In genomic region chr2:69222815-69223214, GRCm38 (mm10) we compare ENCODE assay signal across 25 mouse cellular contexts. TPM values are rescaled to one million over a fixed set of nuclear protein-coding genes. Genes with fewer than 3 reads are reported as not detected.
A peak's percentile ranks its signal among the peaks of the same experiment; 100 is the strongest.
DNase-seq lines count a peak whose midpoint lies in the region; ATAC-seq lines count a peak whose summit lies in the region.
"Had no signal": no experiment of that assay in that cellular context is flagged by ENCODE, and none has a peak within 500 bp of the region (broad histone marks: within the 10 kb centered on the region; RNA-seq: fewer than 3 reads in every experiment).

No protein-coding gene starts in this region.

- no peak overlapping the region for H3K4me3 ChIP-seq in forebrain, embryonic 13.5 days
- H3K4me3 ChIP-seq in forebrain, embryonic 12.5 days (replicated peaks) = no peak overlapping the region
- no peak overlapping the region for H3K4me3 ChIP-seq in forebrain, embryonic 16.5 days (replicated peaks; ENCODE audit: low read length)
- no peak overlapping the region for H3K4me3 ChIP-seq in forebrain, embryonic 10.5 days
- no peak overlapping the region for H3K4me3 ChIP-seq in hindbrain, embryonic 15.5 days
- no peak overlapping the region for H3K4me3 ChIP-seq in hindbrain, embryonic 10.5 days
- H3K4me3 ChIP-seq: embryonic facial prominence, embryonic 10.5 days; embryonic facial prominence, embryonic 12.5 days had no signal

- intact Hi-C loops in heart, postnatal 10 days (cut with DNase I) = no loop called here

- H3K4me1 ChIP-seq in forebrain, embryonic 13.5 days = no peaks in the 10 kb centered on the region
- no peaks in the 10 kb centered on the region for H3K4me1 ChIP-seq in forebrain, embryonic 12.5 days
- H3K4me1 ChIP-seq in forebrain, embryonic 16.5 days (replicated peaks; ENCODE audit: control insufficient read depth, insufficient read depth, low read length) = peaks cover 3% of the 10 kb centered on the region; the same call in 1 of the 2 replicates
- H3K4me1 ChIP-seq in forebrain, embryonic 10.5 days = 0 out of 2 replicates have a peak, but pooled peaks cover 3% of the 10 kb centered on the region
- H3K4me1 ChIP-seq in hindbrain, embryonic 15.5 days (replicated peaks) = 0 out of 2 replicates have a peak, but pooled peaks cover 6% of the 10 kb centered on the region
- H3K4me1 ChIP-seq in hindbrain, embryonic 10.5 days (replicated peaks) = peaks cover 6% of the 10 kb centered on the region; the same call in 1 of the 2 replicates
- H3K4me1 ChIP-seq: embryonic facial prominence, embryonic 10.5 days; embryonic facial prominence, embryonic 12.5 days had no signal

- DNase-seq in forebrain, embryonic 10.5 days (ENCODE audit: extremely low spot score, low spot score) = no peak
- DNase-seq in hindbrain, embryonic 10.5 days (ENCODE audit: low spot score) = no peak
- DNase-seq in MN1 (ENCODE audit: low spot score) = peak; percentile 13
- DNase-seq in heart, postnatal 10 days = no peak
- DNase-seq: adrenal gland, adult 2 months; adrenal gland, postnatal 10 days; adrenal gland, postnatal 25 days; B cell, adult 2 months; cerebellum, adult 11-12 months; cerebellum, adult 2 months; cerebellum, adult 9-10 months; cerebellum, postnatal 10 days; cerebellum, postnatal 25 days; forebrain, postnatal 0 days had no signal

- no peak overlapping the region for H3K9ac ChIP-seq in forebrain, embryonic 13.5 days
- H3K9ac ChIP-seq in forebrain, embryonic 12.5 days = no peak overlapping the region
- no peak overlapping the region for H3K9ac ChIP-seq in forebrain, embryonic 16.5 days (replicated peaks; ENCODE audit: low read depth, low read length)
- no peak overlapping the region for H3K9ac ChIP-seq in hindbrain, embryonic 15.5 days
- H3K9ac ChIP-seq: embryonic facial prominence, embryonic 12.5 days; forebrain, postnatal 0 days had no signal

- no peaks in the 10 kb centered on the region for H3K36me3 ChIP-seq in forebrain, embryonic 13.5 days (ENCODE audit: poor library complexity, severe bottlenecking)
- no peaks in the 10 kb centered on the region for H3K36me3 ChIP-seq in forebrain, embryonic 12.5 days (replicated peaks)
- no peaks in the 10 kb centered on the region for H3K36me3 ChIP-seq in forebrain, embryonic 16.5 days (ENCODE audit: control insufficient read depth, insufficient read depth)
- H3K36me3 ChIP-seq in forebrain, embryonic 10.5 days (replicated peaks) = no peaks in the 10 kb centered on the region
- H3K36me3 ChIP-seq in hindbrain, embryonic 15.5 days = no peaks in the 10 kb centered on the region
- no peaks in the 10 kb centered on the region for H3K36me3 ChIP-seq in hindbrain, embryonic 10.5 days
- H3K36me3 ChIP-seq: embryonic facial prominence, embryonic 10.5 days; embryonic facial prominence, embryonic 12.5 days; G1E had no signal

- peak; percentile 74; the same call in 1 of the 2 replicates for ATAC-seq in forebrain, embryonic 13.5 days
- no peak; the same call in 1 of the 2 replicates for ATAC-seq in forebrain, embryonic 12.5 days (ENCODE audit: low FRiP score)
- peak; percentile 63; the same call in 1 of the 2 replicates for ATAC-seq in forebrain, embryonic 16.5 days
- 0 out of 2 replicates have a peak, but pooled peaks have one; percentile 23 for ATAC-seq in hindbrain, embryonic 15.5 days (ENCODE audit: low FRiP score, low read depth)
- ATAC-seq: CD4-positive, CD25-positive, alpha-beta regulatory T cell, adult 4 months; forebrain, postnatal 0 days had no signal

- H3K4me2 ChIP-seq in forebrain, embryonic 13.5 days = no peak overlapping the region
- no peak overlapping the region for H3K4me2 ChIP-seq in forebrain, embryonic 12.5 days
- no peak overlapping the region for H3K4me2 ChIP-seq in forebrain, embryonic 16.5 days (ENCODE audit: low read length)
- H3K4me2 ChIP-seq in hindbrain, embryonic 15.5 days = no peak overlapping the region
- H3K4me2 ChIP-seq: embryonic facial prominence, embryonic 12.5 days had no signal

- peaks cover 11% of the 10 kb centered on the region; the same call in 1 of the 2 replicates for H3K27me3 ChIP-seq in forebrain, embryonic 13.5 days
- no peaks in the 10 kb centered on the region; the same call in 1 of the 2 replicates for H3K27me3 ChIP-seq in forebrain, embryonic 12.5 days
- H3K27me3 ChIP-seq in forebrain, embryonic 16.5 days (replicated peaks; ENCODE audit: control insufficient read depth, insufficient read depth, low read length) = no peaks in the 10 kb centered on the region; the same call in 1 of the 2 replicates
- no peaks in the 10 kb centered on the region for H3K27me3 ChIP-seq in forebrain, embryonic 10.5 days (ENCODE audit: poor library complexity, severe bottlenecking)
- H3K27me3 ChIP-seq in hindbrain, embryonic 15.5 days = no peaks in the 10 kb centered on the region
- no peaks in the 10 kb centered on the region for H3K27me3 ChIP-seq in hindbrain, embryonic 10.5 days (ENCODE audit: insufficient read depth, poor library complexity, severe bottlenecking)
- H3K27me3 ChIP-seq: CH12.LX; embryonic facial prominence, embryonic 12.5 days had no signal

- no peak overlapping the region for H3K27ac ChIP-seq in forebrain, embryonic 13.5 days
- no peak overlapping the region for H3K27ac ChIP-seq in forebrain, embryonic 12.5 days
- no peak overlapping the region for H3K27ac ChIP-seq in forebrain, embryonic 16.5 days (ENCODE audit: low read length)
- no peak overlapping the region for H3K27ac ChIP-seq in forebrain, embryonic 10.5 days
- H3K27ac ChIP-seq in hindbrain, embryonic 15.5 days (replicated peaks) = no peak overlapping the region
- no peak overlapping the region for H3K27ac ChIP-seq in hindbrain, embryonic 10.5 days
- H3K27ac ChIP-seq: embryonic facial prominence, embryonic 10.5 days; embryonic facial prominence, embryonic 12.5 days had no signal

- no peaks in the 10 kb centered on the region for H3K9me3 ChIP-seq in forebrain, embryonic 13.5 days (replicated peaks)
- H3K9me3 ChIP-seq in forebrain, embryonic 12.5 days = no peaks in the 10 kb centered on the region
- H3K9me3 ChIP-seq in forebrain, embryonic 16.5 days (ENCODE audit: control insufficient read depth, low read length) = no peaks in the 10 kb centered on the region
- H3K9me3 ChIP-seq in forebrain, embryonic 10.5 days = no peaks in the 10 kb centered on the region
- no peaks in the 10 kb centered on the region for H3K9me3 ChIP-seq in hindbrain, embryonic 15.5 days
- no peaks in the 10 kb centered on the region for H3K9me3 ChIP-seq in hindbrain, embryonic 10.5 days
- H3K9me3 ChIP-seq: embryonic facial prominence, embryonic 10.5 days; embryonic facial prominence, embryonic 12.5 days; G1E had no signal

- WGBS in forebrain, embryonic 13.5 days = 56% methylated on average over 10 of the region's 10 CpGs
- 70% methylated on average over 10 of the region's 10 CpGs for WGBS in forebrain, embryonic 12.5 days
- 43% methylated on average over 10 of the region's 10 CpGs for WGBS in forebrain, embryonic 16.5 days
- WGBS in forebrain, embryonic 10.5 days = 85% methylated on average over 10 of the region's 10 CpGs
- 55% methylated on average over 10 of the region's 10 CpGs for WGBS in hindbrain, embryonic 15.5 days
- WGBS in hindbrain, embryonic 10.5 days = 84% methylated on average over 10 of the region's 10 CpGs

RNA-seq across cellular contexts. Expression of gene G6pc2, which starts 11.9 kb away (rescaled TPM):
- not detected in 2 replicates for polyA plus RNA-seq in forebrain, embryonic 13.5 days (2015; fragmentation: Nextera tagmentation; extraction: Ambion mirVana)
- polyA plus RNA-seq in forebrain, embryonic 12.5 days (2016; fragmentation: Nextera tagmentation; extraction: Ambion mirVana) = not detected in 2 replicates
- polyA plus RNA-seq in forebrain, embryonic 16.5 days (2015; fragmentation: Nextera tagmentation; extraction: Ambion mirVana) = not detected in 2 replicates
- not detected in 2 replicates for polyA plus RNA-seq in forebrain, embryonic 10.5 days (2016; fragmentation: Nextera tagmentation; extraction: Ambion mirVana)
- 0.32 and 0.52 TPM in 2 replicates for polyA plus RNA-seq in hindbrain, embryonic 15.5 days (2015; fragmentation: Nextera tagmentation; extraction: Ambion mirVana)
- polyA plus RNA-seq in hindbrain, embryonic 10.5 days (2016; fragmentation: Nextera tagmentation; extraction: Ambion mirVana) = not detected in 2 replicates
- total RNA-seq in heart, postnatal 10 days (2021) = not detected
- total RNA-seq: adrenal gland, adult 2 months; adrenal gland, postnatal 10 days; adrenal gland, postnatal 25 days; CH12.LX; forebrain, postnatal 0 days; G1E had no signal
- polyA plus RNA-seq: adrenal gland, adult 2 months; cerebellum, adult 2 months; cortical plate, adult 2 months; embryonic facial prominence, embryonic 10.5 days; embryonic facial prominence, embryonic 14.5 days; forebrain, postnatal 0 days; G1E had no signal

RNA-seq across cellular contexts. Expression of gene Spc25, which starts 16.8 kb away (rescaled TPM):
- polyA plus RNA-seq in forebrain, embryonic 13.5 days (2015; fragmentation: Nextera tagmentation; extraction: Ambion mirVana) = 201 and 226 TPM in 2 replicates
- 232 and 241 TPM in 2 replicates for polyA plus RNA-seq in forebrain, embryonic 12.5 days (2016; fragmentation: Nextera tagmentation; extraction: Ambion mirVana)
- 78.5 and 97.4 TPM in 2 replicates for polyA plus RNA-seq in forebrain, embryonic 16.5 days (2015; fragmentation: Nextera tagmentation; extraction: Ambion mirVana)
- 219 and 224 TPM in 2 replicates for polyA plus RNA-seq in forebrain, embryonic 10.5 days (2016; fragmentation: Nextera tagmentation; extraction: Ambion mirVana)
- polyA plus RNA-seq in hindbrain, embryonic 15.5 days (2015; fragmentation: Nextera tagmentation; extraction: Ambion mirVana) = 36.4 and 51.3 TPM in 2 replicates
- polyA plus RNA-seq in hindbrain, embryonic 10.5 days (2016; fragmentation: Nextera tagmentation; extraction: Ambion mirVana) = 223 and 229 TPM in 2 replicates
- total RNA-seq in heart, postnatal 10 days (2021) = 10 to 100 TPM; 11.4 to 12.3 TPM
